Mouse (Mus musculus) T-helper 1 cell (primary cell): ENCODE results near the gene Olfr1329.
"Not testable (repeated sequence)": the region's sequence is repeated elsewhere in the genome, so short reads cannot be mapped to it uniquely, and the experiment has no call there.

Source experiments
- in situ Hi-C: fragments of 300-600 bp; cut with MboI, MseI; formaldehyde crosslinking; loops from one replicate; pipeline ENCODE4 v1.15.1; 2025; ENCODE audit warnings: high pct_unique_total_duplicates

Olfr1329 gene

GRCm38 (mm10) chr4:118917365-118917764 lies at the start of gene Olfr1329:
Gene Olfr1329, minus strand, starts transcription at chr4:118917465.
- in situ Hi-C loops = not testable (repeated sequence)

GRCm38 (mm10) chr4:118961141-118961628 lies 43.9 kb upstream of the Olfr1329 start, which contains the start of gene Lao1:
Gene Lao1, plus strand, starts transcription at chr4:118961578.
- in situ Hi-C loops = loop anchor here (25.0 kb wide), 1 partner anchor 1199 kb away; the partner anchor contains the start of gene Klf17

- in situ Hi-C loops = loop anchor here (25.0 kb wide), 1 partner anchor 1197 kb away; the partner anchor contains the start of gene Klf17
These were observed 41.5 kb upstream of the Olfr1329 start for GRCm38 (mm10) chr4:118958812-118959211.

GRCm38 (mm10) chr4:118938512-118938911 lies 21.2 kb upstream of the Olfr1329 start, which contains the start of gene Olfr1328:
Gene Olfr1328, minus strand, starts transcription at chr4:118938612.
- in situ Hi-C loops = no loop called here

GRCm38 (mm10) chr4:118931326-118931725 lies 14.1 kb upstream of the Olfr1329 start:
- in situ Hi-C loops = not testable (repeated sequence)

GRCm38 (mm10) chr4:118901981-118902380 lies 15.3 kb downstream of the Olfr1329 start:
- in situ Hi-C loops = loop anchor here (10.0 kb wide), 1 partner anchor 1657 kb away; no protein-coding TSS in a partner anchor

GRCm38 (mm10) chr4:118888297-118888696 lies 29.0 kb downstream of the Olfr1329 start, which contains the start of gene Olfr1330:
Gene Olfr1330, plus strand, starts transcription at chr4:118888597.
- in situ Hi-C loops = no loop called here

GRCm38 (mm10) chr4:118867566-118867965 lies 49.7 kb downstream of the Olfr1329 start:
- in situ Hi-C loops = no loop called here
